Mouse (Mus musculus): ENCODE measurements around the gene Gm34653. TPM values are rescaled to one million over a fixed set of nuclear protein-coding genes. Genes with fewer than 3 reads are reported as not detected.
"Not testable (repeated sequence)": the region's sequence is repeated elsewhere in the genome, so short reads cannot be mapped to it uniquely, and the experiment has no call there.

Gm34653 gene
- polyA plus RNA-seq, 1 experiment from 2014 or later: not detected

- no peaks in the 10 kb centered on the region for H3K36me3 ChIP-seq (ENCODE audit: control insufficient read depth, insufficient read depth, low read length)
- H3K27me3 ChIP-seq (ENCODE audit: control insufficient read depth, insufficient read depth, low read length): no peaks in the 10 kb centered on the region
- peak overlapping the region; percentile 88; the same call in 1 of the 2 replicates for H3K27ac ChIP-seq (ENCODE audit: low read length)
- ATAC-seq (ENCODE audit: insufficient read depth, low FRiP score): no peak
- peak overlapping the region; percentile 78 for H3K4me2 ChIP-seq (ENCODE audit: low read depth, low read length)
- H3K4me1 ChIP-seq (ENCODE audit: control insufficient read depth, insufficient read depth, low read length): peaks cover 20% of the 10 kb centered on the region
- H3K9ac ChIP-seq (ENCODE audit: low read length): no peak overlapping the region
- WGBS: 76% methylated on average over 7 of the region's 7 CpGs
- no peaks in the 10 kb centered on the region for H3K9me3 ChIP-seq (replicated peaks; ENCODE audit: control insufficient read depth, low read length)
- H3K4me3 ChIP-seq (replicated peaks; ENCODE audit: low read length): peak overlapping the region; percentile 82
These were observed 32.4 kb upstream of the Gm34653 start for GRCm38 (mm10) chr2:34800371-34800770.

- no peaks in the 10 kb centered on the region for H3K36me3 ChIP-seq (ENCODE audit: control insufficient read depth, insufficient read depth, low read length)
- H3K4me2 ChIP-seq (ENCODE audit: low read depth, low read length): peak overlapping the region; percentile 45
- H3K9me3 ChIP-seq (replicated peaks; ENCODE audit: control insufficient read depth, low read length): no peaks in the 10 kb centered on the region
- peak; percentile 96 for ATAC-seq (ENCODE audit: insufficient read depth, low FRiP score)
- peak overlapping the region; percentile 88 for H3K9ac ChIP-seq (ENCODE audit: low read length)
- 4% methylated on average over 39 of the region's 39 CpGs for WGBS
- H3K4me1 ChIP-seq (ENCODE audit: control insufficient read depth, insufficient read depth, low read length): peaks cover 20% of the 10 kb centered on the region
- H3K27ac ChIP-seq (ENCODE audit: low read length): peak overlapping the region; percentile 91
- peak overlapping the region; percentile 68 for H3K4me3 ChIP-seq (replicated peaks; ENCODE audit: low read length)
- H3K27me3 ChIP-seq (ENCODE audit: control insufficient read depth, insufficient read depth, low read length): no peaks in the 10 kb centered on the region
These were observed 31.0 kb upstream of the Gm34653 start for GRCm38 (mm10) chr2:34801516-34802482.

DNA sequence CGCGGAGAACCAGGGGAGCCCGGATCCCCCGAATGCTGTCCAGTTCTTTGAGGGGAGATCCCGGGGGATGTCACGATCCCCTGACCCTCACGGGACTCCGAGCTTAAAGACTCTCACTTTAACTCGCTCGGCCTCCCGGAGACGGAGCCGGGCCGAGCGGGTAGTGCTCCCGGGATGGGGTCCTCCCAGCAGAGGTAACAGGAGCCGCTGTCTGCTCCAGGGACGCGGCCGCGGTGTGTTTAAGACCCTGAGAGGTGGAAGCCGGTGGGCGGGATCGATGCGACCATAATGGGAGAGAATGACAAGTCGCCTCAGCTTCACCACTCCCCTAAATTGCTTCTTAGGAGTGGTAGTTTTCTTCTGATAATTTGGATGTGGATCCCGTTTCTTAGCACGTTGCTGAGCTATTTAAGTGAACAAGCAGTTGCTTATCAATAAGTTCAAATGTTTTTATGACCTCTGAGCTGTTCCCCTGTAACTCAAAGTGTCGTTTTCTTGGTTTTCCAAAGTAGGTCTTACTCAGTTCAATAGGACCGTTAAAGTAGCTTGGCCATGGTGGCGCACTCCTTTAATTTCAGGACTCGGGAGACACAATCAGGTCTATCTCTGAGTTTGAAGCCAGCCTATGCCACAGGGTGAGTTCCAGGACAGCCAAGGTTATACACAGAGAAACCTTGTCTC lies 30.1 kb upstream of the Gm34653 start:
- H3K27me3 ChIP-seq (ENCODE audit: control insufficient read depth, insufficient read depth, low read length); H3K9me3 ChIP-seq (replicated peaks; ENCODE audit: control insufficient read depth, low read length); H3K36me3 ChIP-seq (ENCODE audit: control insufficient read depth, insufficient read depth, low read length): not testable (repeated sequence)
- peak; percentile 28 for ATAC-seq (ENCODE audit: insufficient read depth, low FRiP score)
- Histone ChIP-seq H3K4me1 (ENCODE audit: control insufficient read depth, insufficient read depth, low read length) (peaks cover 24% of the 10 kb centered on the region), H3K4me2 (ENCODE audit: low read depth, low read length) (peak overlapping the region; percentile 74), H3K9ac (ENCODE audit: low read length) (peak overlapping the region; percentile 88), H3K4me3 (replicated peaks; ENCODE audit: low read length) (peak overlapping the region; percentile 68), H3K27ac (ENCODE audit: low read length) (peak overlapping the region; percentile 91)
- WGBS: under 1% methylated on average over 28 of the region's 32 CpGs

DNA sequence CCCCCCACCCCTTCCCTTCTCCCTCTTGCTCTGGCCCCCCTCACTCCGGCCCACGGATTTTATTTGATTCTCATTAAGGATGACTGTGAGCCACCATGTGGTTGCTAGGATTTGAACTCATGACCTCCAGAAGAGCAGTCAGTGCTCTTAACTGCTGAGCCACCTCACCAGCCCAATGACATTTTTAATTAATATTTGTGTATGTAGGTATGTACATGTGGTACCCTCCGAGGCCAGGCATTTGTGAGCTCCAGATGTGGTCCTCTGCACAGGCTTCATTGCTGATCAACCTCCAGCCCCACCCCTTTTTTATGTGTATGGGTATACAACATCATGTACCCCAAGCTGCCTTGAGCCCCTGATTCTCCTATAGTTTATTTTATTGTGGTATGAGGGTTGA lies 29.1 kb upstream of the Gm34653 start:
- Histone ChIP-seq H3K36me3 (ENCODE audit: control insufficient read depth, insufficient read depth, low read length) (no peaks in the 10 kb centered on the region), H3K27me3 (ENCODE audit: control insufficient read depth, insufficient read depth, low read length) (no peaks in the 10 kb centered on the region), H3K9me3 (replicated peaks; ENCODE audit: control insufficient read depth, low read length) (no peaks in the 10 kb centered on the region), H3K9ac (ENCODE audit: low read length) (no peak overlapping the region), H3K4me1 (ENCODE audit: control insufficient read depth, insufficient read depth, low read length) (peaks cover 21% of the 10 kb centered on the region), H3K4me3 (replicated peaks; ENCODE audit: low read length) (no peak overlapping the region; the same call in 1 of the 2 replicates), H3K27ac (ENCODE audit: low read length) (no peak overlapping the region), H3K4me2 (ENCODE audit: low read depth, low read length) (peak overlapping the region; percentile 74)
- WGBS: 63% methylated on average over 3 of the region's 3 CpGs
- ATAC-seq (ENCODE audit: insufficient read depth, low FRiP score): no peak

DNA sequence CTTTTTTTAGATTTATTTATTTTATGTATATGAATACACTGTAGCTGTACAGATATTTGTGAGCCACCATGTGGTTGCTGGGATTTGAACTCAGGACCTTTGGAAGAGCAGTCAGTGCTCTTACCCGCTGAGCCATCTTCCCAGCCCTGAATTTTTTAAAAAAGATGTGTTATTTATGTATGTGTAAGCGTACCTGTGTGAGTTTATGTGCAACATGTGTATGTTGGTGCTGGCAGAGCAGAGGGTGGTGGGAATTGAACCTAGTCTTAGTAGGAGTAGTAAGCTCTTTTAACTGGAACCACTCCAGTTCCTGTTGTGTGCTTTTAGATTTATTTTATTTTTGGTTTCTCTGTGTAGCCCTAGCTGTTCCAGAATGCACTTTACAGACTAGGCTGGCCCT lies 28.6 kb upstream of the Gm34653 start:
- Histone ChIP-seq H3K27me3 (ENCODE audit: control insufficient read depth, insufficient read depth, low read length) (no peaks in the 10 kb centered on the region), H3K9ac (ENCODE audit: low read length) (no peak overlapping the region), H3K4me3 (replicated peaks; ENCODE audit: low read length) (no peak overlapping the region), H3K9me3 (replicated peaks; ENCODE audit: control insufficient read depth, low read length) (no peaks in the 10 kb centered on the region), H3K4me2 (ENCODE audit: low read depth, low read length) (no peak overlapping the region), H3K36me3 (ENCODE audit: control insufficient read depth, insufficient read depth, low read length) (no peaks in the 10 kb centered on the region), H3K27ac (ENCODE audit: low read length) (no peak overlapping the region), H3K4me1 (ENCODE audit: control insufficient read depth, insufficient read depth, low read length) (peaks cover 18% of the 10 kb centered on the region)
- 99% methylated on average over 2 of the region's 2 CpGs for WGBS
- no peak for ATAC-seq (ENCODE audit: insufficient read depth, low FRiP score)

DNA sequence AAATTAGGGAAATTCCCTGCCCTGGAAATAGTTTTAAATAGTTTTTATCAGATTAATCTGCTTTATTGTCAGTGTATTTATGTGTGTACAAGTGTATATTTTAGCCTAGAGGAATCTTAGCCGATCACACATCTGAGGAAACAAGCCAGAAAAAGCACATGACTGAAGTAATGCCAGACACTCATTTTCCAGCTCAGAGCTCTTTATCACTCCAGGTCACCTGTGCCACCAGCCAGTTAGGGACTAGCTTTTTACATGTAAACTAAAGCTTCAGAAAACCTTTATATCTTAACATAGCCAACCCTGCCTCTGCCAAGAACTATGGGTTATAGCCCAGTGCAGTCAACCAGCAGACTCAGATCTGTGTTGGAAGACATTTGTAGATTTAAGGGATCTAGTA lies 28.0 kb upstream of the Gm34653 start:
- Histone ChIP-seq H3K36me3 (ENCODE audit: control insufficient read depth, insufficient read depth, low read length) (0 out of 2 replicates have a peak, but pooled peaks cover 4% of the 10 kb centered on the region), H3K27me3 (ENCODE audit: control insufficient read depth, insufficient read depth, low read length) (no peaks in the 10 kb centered on the region), H3K4me2 (ENCODE audit: low read depth, low read length) (no peak overlapping the region), H3K9me3 (replicated peaks; ENCODE audit: control insufficient read depth, low read length) (no peaks in the 10 kb centered on the region), H3K4me3 (replicated peaks; ENCODE audit: low read length) (no peak overlapping the region), H3K27ac (ENCODE audit: low read length) (no peak overlapping the region), H3K9ac (ENCODE audit: low read length) (no peak overlapping the region), H3K4me1 (ENCODE audit: control insufficient read depth, insufficient read depth, low read length) (peaks cover 18% of the 10 kb centered on the region)
- 70% methylated on average over 1 of the region's 1 CpGs for WGBS
- ATAC-seq (ENCODE audit: insufficient read depth, low FRiP score): no peak

DNA sequence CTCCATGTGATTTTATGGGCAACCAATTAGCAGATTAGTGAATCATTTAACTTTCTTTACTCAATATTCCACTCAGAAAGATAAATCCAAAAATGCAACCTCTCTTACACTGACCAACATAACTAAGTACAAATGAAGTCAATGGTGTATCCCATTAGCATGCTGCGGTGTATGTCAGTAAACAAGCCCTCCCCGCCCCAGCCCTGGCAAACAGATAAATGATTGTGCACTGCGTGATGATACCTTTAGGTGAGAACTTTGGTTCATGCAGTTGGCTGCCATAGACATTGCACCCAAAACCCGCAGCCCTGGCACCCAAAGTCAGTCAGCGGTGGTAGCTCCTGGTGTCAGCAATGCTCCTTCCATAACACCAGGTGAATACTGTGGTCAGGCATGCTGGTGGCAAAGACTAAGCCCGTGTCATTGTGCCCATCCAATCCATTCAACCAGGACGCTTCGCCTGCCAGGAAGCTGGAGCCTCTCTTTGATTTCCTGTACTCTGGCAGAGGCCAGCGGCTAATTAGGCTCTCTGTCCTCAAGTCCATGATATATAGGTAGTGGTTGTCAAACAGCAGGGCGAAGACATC lies 27.4 kb upstream of the Gm34653 start:
- Histone ChIP-seq H3K36me3 (ENCODE audit: control insufficient read depth, insufficient read depth, low read length) (0 out of 2 replicates have a peak, but pooled peaks cover 4% of the 10 kb centered on the region), H3K4me1 (ENCODE audit: control insufficient read depth, insufficient read depth, low read length) (peaks cover 16% of the 10 kb centered on the region), H3K4me2 (ENCODE audit: low read depth, low read length) (no peak overlapping the region), H3K9ac (ENCODE audit: low read length) (no peak overlapping the region), H3K4me3 (replicated peaks; ENCODE audit: low read length) (no peak overlapping the region), H3K9me3 (replicated peaks; ENCODE audit: control insufficient read depth, low read length) (no peaks in the 10 kb centered on the region), H3K27me3 (ENCODE audit: control insufficient read depth, insufficient read depth, low read length) (no peaks in the 10 kb centered on the region), H3K27ac (ENCODE audit: low read length) (no peak overlapping the region)
- WGBS: 88% methylated on average over 10 of the region's 10 CpGs
- ATAC-seq (ENCODE audit: insufficient read depth, low FRiP score): no peak

DNA sequence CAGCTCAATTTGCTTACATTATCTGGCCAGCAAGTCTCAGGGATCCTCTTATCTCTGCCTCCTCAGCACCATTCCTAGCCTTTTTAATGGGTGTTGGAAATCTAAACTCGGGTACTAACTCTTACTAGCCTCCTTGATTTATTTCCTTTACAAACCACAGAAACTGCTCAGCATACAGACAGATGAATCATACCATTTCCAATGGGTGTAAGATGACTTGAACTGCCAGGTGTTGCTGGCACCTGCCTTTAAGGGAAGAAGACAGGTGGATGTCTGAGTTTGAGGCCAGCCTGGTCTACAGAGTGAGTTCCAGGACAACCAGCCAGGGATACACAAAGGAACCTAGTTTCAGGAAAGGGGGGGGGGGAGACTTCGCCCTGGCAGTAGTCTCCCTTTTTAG lies 24.8 kb upstream of the Gm34653 start:
- H3K9ac ChIP-seq (ENCODE audit: low read length): no peak overlapping the region
- 70% methylated on average over 2 of the region's 2 CpGs for WGBS
- peaks cover 13% of the 10 kb centered on the region for H3K4me1 ChIP-seq (ENCODE audit: control insufficient read depth, insufficient read depth, low read length)
- no peak for ATAC-seq (ENCODE audit: insufficient read depth, low FRiP score)
- H3K4me2 ChIP-seq (ENCODE audit: low read depth, low read length): no peak overlapping the region
- no peaks in the 10 kb centered on the region for H3K27me3 ChIP-seq (ENCODE audit: control insufficient read depth, insufficient read depth, low read length)
- no peak overlapping the region for H3K27ac ChIP-seq (ENCODE audit: low read length)
- peaks cover 10% of the 10 kb centered on the region for H3K36me3 ChIP-seq (ENCODE audit: control insufficient read depth, insufficient read depth, low read length)
- H3K9me3 ChIP-seq (replicated peaks; ENCODE audit: control insufficient read depth, low read length): no peaks in the 10 kb centered on the region
- no peak overlapping the region for H3K4me3 ChIP-seq (replicated peaks; ENCODE audit: low read length)

GRCm38 (mm10) chr2:34809568-34809967 lies 23.2 kb upstream of the Gm34653 start:
- no peak overlapping the region for H3K4me3 ChIP-seq (replicated peaks; ENCODE audit: low read length)
- WGBS: 83% methylated on average over 1 of the region's 1 CpGs
- no peak overlapping the region for H3K27ac ChIP-seq (ENCODE audit: low read length)
- H3K9ac ChIP-seq (ENCODE audit: low read length): no peak overlapping the region
- H3K4me2 ChIP-seq (ENCODE audit: low read depth, low read length): no peak overlapping the region
- ATAC-seq (ENCODE audit: insufficient read depth, low FRiP score): no peak
- H3K9me3 ChIP-seq (replicated peaks; ENCODE audit: control insufficient read depth, low read length): no peaks in the 10 kb centered on the region
- peaks cover 5% of the 10 kb centered on the region; the same call in 1 of the 2 replicates for H3K4me1 ChIP-seq (ENCODE audit: control insufficient read depth, insufficient read depth, low read length)
- H3K27me3 ChIP-seq (ENCODE audit: control insufficient read depth, insufficient read depth, low read length): no peaks in the 10 kb centered on the region
- H3K36me3 ChIP-seq (ENCODE audit: control insufficient read depth, insufficient read depth, low read length): peaks cover 12% of the 10 kb centered on the region

Data from stomach, embryonic 16.5 days (tissue).